Mouse (Mus musculus) T-helper 2 cell (primary cell): Measurements from ENCODE around the gene Cab39.

ENCODE experiments used
- in situ Hi-C: fragments of 300-600 bp; cut with MboI, MseI; formaldehyde crosslinking; loops from one replicate; pipeline ENCODE4 v1.15.1; 2025; ENCODE audit warnings: high pct_unique_total_duplicates

Gene Cab39

DNA sequence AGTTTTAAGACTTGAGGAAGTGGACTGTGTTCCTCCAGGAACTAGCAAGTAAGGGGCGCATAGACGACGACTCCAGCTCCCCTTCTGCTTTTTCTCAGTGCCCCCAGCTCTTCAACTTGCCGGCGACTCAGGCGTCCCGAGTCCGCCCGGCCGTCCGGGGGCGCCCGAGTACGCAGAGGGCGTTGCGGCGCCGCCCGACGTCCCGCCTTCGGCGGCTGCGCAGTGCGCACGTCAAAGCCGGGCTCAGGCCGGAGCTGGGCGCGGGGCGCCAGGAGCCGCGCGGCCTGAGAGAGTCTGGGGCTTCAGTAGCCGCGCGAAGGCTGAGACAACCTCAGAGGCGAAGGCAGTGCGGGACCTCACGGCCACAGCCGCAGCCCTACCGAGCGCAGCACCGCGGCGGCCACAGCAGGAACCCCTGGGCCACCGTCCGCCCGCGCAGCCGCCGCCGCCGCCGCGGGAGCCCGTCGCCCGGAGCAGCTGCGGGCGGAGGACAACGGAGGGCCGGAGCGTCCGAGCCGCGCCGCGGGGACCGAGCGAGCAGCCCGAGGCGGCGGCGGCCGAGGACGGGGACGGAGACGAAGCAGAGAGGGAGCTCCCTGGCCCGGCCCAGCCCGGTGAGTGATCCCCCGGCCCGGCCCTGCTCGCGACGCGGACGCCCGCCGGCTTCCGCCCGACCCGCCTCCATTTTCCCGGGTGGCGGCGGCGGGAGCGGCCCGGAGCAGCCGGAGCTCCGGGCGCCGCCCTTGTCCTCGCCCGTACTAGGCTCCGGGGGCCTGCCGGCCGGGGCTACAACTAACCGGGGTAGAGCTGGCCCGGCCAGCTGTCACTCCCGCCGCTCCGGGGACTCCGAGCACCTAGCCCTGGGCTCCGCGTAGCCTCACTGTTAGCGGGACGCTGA, at the start of gene Cab39:
TSS of gene Cab39 (plus strand) at position 234 of the 898 bp plus-strand sequence.
- in situ Hi-C loops: loop anchor here (5.0 to 10.0 kb wide), 2 partner anchors 41 to 711 kb away; no protein-coding TSS in a partner anchor

DNA sequence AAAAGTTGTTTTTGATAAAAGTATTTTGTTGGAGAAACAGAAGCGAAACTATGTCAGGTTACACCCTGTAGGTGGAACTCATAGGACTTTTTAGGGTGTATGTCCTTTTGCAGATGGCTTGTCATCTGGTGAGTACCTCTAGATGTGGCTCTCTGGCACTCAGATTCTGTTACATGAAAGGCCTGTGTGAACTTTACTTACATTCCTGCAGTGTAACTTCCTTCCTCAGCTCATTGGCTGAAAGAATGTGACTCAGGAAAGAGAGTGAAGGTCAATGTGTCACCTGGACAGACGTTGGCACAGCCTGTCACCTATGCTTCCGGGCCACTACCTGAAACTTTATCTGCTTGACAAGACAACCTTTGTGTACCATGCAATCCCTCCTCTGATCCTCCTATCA, 48.7 kb upstream of the Cab39 start:
- in situ Hi-C loops: no loop called here

DNA sequence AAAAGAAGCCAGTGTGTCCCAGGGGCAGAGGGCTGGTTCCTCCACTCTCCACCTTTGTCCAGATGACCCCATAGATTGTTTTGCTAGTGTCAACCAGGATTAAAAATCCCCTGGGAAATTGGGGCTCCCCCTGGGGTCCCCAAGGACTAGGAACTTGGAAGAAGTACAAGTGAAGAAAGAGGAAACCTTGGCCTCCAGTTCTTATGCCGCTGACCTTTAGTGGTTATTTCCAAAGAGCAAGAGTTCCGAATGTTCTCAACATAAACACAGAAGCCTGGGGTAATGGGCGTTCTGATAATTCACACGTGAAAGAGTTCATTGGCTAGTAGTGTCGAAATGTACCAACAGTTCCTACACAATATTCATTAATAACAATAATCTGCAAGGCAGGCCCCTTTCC, 46.7 kb upstream of the Cab39 start:
- in situ Hi-C loops: no loop called here

DNA sequence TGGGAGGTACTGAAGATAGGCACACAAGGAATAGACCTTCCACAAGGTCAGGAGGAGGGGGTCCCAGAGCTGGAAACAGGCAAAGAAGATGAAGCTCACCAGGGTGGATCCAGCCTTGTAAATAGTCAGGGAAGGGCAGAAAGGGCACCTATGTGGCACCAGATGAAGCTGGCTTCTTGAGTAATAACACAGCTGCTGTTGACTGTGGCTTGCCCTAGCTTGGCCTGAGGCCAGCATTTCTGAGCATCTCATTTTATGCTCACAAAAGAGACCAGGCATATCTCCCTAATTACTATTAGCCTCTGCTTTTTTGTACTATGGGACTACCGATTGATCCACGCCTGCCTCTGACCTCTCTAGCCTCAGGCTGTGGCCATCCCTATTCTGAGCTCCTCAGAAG, 43.4 kb upstream of the Cab39 start:
- in situ Hi-C loops: loop anchor here (5.0 to 25.0 kb wide), 2 partner anchors 42 to 638 kb away; partner anchors contain the start of genes A530032D15Rik, Cab39 and Gm10553

DNA sequence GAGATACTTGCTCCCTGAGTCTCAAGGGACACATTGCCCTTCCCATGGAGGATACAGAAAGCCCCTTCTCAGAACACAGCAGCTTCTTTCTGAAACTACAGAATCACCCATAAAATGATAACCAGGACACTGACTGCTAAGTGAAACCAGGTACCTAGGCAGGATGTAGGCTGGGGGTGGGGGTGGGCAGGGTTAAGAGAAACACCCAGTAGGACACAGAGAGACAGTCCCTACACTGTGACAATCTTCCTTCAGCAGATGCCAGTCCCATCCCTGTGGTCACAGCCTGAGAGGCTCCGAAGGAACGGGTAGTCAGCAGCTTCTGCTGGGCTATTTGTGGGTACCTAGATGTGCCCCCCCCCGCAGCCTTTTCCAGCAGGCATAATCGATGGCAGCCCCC, 42.6 kb upstream of the Cab39 start:
- in situ Hi-C loops: loop anchor here (5.0 to 25.0 kb wide), 2 partner anchors 42 to 638 kb away; partner anchors contain the start of genes A530032D15Rik, Cab39 and Gm10553

DNA sequence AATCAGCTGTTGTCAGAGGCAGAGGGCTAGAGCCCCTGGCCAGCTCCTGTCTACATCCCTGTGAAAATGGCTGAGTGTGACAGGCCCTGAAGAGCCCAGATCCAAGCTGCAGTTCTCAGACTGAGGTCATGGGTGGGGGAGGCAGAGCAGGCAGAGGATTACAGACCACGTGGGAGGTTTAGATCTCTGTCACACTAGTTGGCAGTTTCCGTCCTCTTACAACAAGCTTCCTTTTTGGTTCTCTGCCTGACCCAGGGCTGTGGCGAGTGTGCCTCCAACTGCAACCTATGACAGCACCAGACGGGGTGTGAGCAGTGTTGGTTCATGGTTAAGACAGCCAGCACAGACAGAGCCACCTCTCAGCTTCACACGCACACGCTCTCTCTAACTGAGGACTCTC, 41.7 kb upstream of the Cab39 start:
- in situ Hi-C loops: loop anchor here (5.0 to 25.0 kb wide), 2 partner anchors 41 to 639 kb away; partner anchors contain the start of genes A530032D15Rik, Cab39 and Gm10553

DNA sequence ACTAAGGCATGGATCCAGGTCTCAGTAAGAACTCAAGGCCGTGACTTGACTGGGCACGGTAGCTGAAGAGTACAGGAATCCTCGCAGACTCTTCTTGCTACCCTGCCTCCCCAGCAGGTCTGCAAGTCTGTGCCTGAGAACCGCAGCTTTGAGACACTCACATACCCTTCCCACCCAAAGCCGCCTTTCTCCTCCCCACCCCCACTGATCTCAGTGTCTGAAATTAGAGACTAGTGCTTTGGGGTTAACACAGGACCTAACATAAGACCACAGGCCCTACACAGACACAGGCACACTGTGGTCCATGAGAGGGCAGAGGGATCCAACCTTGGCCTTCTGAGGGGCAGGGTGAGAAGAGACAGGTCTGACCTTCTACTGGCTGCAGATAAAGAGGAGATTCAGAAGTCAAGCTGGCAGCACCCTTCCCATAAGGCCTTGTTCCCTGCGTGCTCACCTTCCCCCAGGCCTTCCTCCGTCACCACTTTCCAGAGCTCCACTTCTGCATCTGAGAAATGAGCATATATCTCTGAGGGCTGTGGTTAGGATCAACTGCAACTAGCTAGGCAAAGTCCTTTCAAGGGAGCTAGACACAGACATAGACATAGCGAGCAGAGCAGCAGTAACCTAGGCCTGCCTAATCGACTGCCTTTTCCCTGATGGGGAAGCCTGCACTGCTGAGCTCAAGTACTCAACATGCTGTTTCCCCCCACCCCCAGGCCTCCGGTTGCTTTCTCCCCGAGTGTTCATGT, 41.1 kb upstream of the Cab39 start:
- in situ Hi-C loops: loop anchor here (5.0 to 25.0 kb wide), 2 partner anchors 40 to 640 kb away; partner anchors contain the start of genes A530032D15Rik, Cab39 and Gm10553

DNA sequence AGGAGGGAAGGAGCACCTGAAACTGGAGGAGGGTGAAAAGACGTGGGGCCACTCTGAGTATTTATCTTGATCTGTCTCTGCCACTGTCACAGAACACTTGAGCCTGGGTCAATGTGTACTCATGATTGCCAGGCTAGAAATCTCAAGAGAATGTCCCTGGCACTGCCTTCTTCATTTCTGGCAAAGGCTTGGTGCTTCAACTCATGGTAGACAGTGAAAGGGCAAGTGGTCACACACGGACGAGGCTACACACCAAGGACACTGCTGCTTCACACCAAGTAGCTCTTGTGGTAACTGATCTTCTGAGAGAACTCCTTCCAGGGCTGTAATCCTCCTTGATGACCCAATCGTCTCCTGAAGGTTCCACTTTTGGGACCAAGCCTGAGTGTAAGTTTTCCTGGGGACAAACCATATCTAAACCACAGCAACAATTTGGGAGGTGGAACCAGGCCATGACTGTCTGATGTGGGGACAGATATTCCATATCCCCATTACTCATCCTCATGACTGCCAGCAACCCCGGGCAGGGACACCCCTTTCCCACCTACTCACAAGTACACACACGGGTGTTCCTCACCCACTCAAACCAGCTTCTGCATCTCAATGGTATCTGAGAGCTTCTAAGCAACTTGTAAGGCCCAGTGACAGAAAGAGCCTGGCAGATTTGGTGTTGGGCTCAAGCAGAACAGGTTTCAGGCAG, 35.6 kb upstream of the Cab39 start:
- in situ Hi-C loops: loop anchor here (25.0 kb wide), 1 partner anchor 645 kb away; the partner anchor contains the start of genes A530032D15Rik and Gm10553

DNA sequence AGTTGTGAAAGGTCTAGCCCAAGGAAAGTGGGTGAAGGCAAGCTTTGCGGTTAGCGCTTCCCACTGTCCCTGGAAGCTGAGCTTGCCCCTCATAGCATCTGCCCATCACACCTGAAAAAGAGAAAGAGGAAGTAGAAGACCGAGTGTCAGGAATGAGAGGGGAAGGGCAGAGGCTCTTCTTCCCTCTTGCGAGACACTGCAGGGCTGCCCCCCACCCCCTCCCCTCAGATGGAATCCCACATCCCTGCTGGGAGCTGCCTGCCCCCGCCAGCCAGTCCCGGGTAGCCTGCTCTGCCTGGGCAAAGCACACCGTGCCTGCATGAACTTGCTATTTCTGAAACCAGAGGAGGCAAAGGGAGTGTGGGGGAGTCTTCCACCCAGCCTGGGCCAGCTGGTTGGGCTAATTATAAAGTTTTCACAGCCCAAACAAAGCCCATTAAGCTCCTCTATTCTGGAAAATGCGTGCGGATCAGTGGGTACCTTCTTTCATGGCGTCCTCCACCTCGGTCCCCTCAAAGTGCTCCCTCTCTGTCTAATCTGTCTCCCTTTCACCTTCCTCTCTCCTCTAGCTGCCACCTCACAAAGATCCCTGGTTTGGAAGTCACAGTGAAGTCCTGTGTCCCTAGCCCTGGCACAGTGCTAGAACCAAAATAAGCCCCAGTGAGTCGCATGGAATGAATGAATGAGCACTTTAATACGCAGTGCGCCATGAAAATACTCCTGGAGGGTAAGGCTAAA, 34.8 kb upstream of the Cab39 start:
- in situ Hi-C loops: loop anchor here (25.0 kb wide), 1 partner anchor 646 kb away; the partner anchor contains the start of genes A530032D15Rik and Gm10553

DNA sequence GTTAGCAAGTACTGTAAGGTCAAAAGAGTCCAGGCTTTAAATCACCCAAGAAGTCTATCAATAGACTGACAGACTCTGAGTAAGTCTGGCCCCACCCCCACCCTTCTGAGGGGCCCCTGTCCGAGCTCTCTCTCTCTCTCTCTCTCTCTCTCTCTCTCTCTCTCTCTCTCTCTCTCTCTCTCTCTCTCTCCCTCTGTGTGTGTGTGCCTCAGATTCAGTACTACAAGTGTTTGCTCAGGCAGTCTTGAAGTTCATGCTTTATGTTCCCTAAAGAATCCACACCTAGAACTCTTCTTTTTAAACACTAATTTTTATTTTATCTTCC, 34.3 kb upstream of the Cab39 start:
- in situ Hi-C loops: loop anchor here (25.0 kb wide), 1 partner anchor 647 kb away; the partner anchor contains the start of genes A530032D15Rik and Gm10553

DNA sequence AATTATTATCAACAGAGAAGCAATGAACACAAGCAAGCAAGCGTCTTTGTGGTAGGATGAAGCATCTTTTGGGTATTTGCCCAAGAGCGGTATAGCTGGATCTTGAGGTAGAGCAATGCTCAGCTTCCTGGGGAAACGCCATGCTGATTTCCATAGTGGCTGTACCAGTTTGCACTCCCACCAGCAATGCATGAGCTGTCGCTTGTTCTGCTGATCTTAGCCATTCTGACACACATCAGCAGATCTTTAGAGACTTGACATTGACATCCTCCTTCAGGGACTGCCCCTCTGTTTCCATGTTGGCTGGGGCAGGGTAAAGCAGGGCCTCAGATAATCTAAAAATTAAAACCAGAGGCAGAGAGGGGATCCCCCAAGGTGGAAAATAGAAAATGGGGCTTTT, 31.6 kb upstream of the Cab39 start:
- in situ Hi-C loops: loop anchor here (25.0 kb wide), 1 partner anchor 649 kb away; the partner anchor contains the start of genes A530032D15Rik and Gm10553

DNA sequence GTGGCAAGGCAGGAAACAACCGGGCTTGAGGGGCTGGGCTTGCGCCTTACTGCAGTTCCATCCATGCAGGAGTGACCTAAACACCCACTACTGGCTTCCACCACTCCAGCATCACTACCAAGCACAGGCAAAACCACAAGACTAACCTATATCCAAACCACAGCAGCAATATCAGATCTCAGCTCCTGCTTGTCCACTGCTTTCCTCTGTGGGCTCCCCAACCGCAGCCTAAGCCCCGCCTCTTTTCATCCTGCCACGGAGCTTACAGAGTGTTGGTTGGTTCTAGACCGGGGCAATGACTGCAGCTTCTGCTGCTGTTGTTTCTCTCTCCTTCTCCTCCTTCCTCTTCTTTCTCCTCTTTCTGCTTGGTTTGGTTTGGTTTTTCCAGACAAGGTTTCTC, 29.9 kb upstream of the Cab39 start:
- in situ Hi-C loops: loop anchor here (25.0 kb wide), 1 partner anchor 651 kb away; the partner anchor contains the start of genes A530032D15Rik and Gm10553

DNA sequence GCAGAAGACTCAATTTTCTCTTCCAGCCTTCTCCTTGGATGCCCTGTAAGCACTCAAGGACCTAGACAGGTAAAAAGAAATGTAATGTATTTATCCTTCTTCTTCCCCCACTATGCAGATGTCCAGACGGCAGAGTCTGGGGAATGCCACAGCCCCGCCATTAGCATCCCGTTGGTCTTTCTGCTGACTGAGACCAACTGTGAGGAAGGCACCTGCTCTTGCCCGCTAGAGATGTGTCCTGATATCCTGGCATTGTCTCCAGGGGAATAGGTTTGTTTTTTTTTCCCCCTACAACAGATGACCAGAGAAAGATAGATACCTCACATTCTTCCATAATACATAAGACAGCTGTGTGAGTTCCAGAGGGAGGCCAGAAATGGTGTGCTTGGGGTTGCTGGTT, 28.9 kb upstream of the Cab39 start:
- in situ Hi-C loops: loop anchor here (25.0 kb wide), 1 partner anchor 652 kb away; the partner anchor contains the start of genes A530032D15Rik and Gm10553

DNA sequence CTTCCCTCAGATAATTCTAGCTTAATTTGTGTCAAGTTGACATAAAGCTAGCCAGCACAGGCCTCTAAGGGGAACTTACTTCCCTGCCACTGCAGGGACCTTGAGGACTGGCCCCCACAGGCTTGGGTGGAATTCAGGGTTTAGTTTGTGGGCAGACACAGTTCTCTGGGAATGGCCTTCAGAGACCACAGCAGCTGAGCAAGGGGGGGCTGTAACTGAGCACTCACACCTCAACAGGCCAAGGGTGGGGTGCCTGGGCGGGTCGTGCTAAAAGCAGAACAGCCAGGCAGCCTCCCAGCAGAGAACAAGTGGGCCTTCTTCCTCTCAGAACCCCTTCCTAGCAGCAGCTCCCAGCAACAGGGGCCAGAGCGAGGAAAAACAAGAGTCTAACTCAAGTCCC, 27.1 kb upstream of the Cab39 start:
- in situ Hi-C loops: loop anchor here (25.0 kb wide), 1 partner anchor 654 kb away; the partner anchor contains the start of genes A530032D15Rik and Gm10553

DNA sequence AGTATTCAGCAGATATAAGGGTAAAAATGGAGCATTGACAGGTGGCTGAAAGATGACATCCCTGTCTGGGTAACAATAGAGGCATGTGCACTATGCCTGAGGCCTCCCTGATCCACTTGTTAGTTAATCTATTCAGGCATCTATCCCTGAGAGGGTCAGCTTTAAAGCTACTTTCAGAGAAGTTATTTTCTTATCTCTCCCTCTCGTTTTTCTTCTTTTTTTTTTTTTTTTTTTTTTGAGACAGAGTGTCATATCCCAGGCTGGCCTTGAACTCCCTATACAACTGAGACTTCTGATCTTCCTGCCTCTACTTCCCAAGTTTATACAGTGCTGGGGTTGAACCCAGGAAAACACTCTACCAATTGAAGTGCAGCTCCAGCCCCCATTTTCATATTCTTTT, 25.5 kb upstream of the Cab39 start:
- in situ Hi-C loops: loop anchor here (25.0 kb wide), 1 partner anchor 655 kb away; the partner anchor contains the start of genes A530032D15Rik and Gm10553

DNA sequence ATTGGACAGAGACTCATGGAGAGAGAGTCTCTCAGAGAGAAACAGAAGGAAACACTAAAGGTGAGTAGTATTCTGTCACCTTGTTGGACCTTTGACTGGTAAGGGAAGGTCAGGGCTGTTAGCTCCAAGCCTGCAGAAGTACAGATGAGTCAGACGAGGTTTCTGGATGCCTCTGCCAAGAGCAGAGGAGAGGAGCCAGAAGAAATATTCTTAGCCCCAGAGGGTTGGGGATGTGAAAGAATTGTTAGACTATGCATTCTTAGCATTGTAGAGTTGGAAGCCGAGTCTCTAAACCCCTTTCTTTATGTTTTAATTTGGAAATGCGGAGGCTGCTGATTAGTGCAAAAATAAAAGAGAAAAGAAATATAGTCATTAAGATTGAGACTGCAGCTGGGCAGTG, 21.3 kb upstream of the Cab39 start:
- in situ Hi-C loops: loop anchor here (25.0 kb wide), 1 partner anchor 660 kb away; the partner anchor contains the start of genes A530032D15Rik and Gm10553

DNA sequence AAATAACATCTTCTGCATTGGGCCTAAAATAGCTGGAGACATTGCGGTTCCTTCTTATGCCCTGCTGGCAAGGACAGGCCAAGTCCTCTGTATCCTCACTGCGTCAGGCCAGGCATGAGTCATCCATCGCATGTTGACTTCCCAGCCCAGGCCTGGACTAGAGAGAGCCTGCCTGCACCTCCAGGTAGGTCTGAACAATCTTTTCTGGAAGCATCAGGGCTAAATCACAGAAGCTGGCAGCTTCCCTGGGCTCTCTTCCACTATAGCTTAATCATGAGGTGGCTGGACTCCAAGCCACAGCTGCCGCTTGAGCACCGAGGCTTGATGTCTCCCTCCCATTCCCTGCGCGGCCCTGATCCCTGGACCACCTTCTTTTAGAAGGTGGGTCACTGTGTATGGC, 18.1 kb upstream of the Cab39 start:
- in situ Hi-C loops: no loop called here

DNA sequence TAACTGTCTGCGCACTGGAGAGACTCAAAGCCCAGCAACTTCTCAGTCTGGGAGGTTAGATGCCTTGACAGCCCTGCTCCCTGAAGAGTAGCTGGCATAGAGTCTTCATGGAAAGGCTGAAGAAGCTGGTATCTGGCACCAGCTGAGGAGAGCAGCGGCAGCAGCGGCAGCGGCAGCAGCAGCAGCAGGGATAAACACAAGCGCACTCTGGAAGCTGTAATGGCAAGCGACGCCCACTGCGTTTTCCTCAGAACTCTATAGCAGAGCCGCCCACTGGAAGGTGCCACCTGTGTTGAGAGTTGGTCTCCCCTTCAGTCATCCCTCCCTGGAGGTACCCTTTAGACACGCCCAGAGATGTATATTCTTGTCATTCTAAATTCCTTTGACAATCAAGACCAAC, 17.1 kb upstream of the Cab39 start:
- in situ Hi-C loops: no loop called here

DNA sequence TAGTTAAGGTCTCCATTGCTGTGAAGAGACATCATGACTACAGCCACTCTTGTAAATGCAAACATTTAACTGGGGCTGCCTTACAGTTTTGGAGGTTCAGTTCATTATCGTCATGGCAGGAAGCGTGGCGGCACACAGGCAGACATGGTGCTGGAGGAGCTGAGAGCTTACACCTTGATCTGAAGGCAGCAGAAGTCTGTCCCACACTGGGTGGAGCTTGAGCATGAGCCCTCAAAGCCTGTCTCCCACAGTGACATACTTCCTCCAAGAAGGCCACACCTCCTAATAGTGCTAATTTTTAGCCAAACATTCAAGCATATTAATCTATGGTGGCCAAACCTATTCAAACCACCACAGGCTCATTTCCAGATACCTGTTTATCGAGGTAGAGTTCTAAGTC, 14.8 kb upstream of the Cab39 start, which contains the start of gene A630001G21Rik:
TSS of gene A630001G21Rik (minus strand) at position 208 of the 400 bp plus-strand sequence.
- in situ Hi-C loops: no loop called here

DNA sequence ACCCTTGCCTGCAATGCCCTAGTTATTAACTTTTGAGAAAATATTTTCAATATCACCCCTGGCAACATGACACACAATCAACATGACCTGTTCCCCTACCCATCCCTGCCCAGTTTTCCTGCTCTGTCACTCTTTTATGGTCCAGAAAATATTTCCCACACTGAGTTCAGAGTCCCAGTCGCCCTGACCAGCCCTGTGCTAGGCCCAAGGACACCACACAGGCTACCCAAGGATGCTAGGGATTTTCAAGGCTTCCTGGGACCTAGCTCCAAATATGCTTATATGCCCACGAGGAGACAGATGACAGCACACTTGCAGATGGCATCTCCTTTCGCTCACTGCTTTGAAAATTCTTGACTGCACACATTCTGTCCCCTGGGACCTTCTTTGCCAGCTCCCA, 14.2 kb upstream of the Cab39 start:
- in situ Hi-C loops: no loop called here
